ENCODE assay signal across 8 mouse cellular contexts in genomic region chr8:25343160-25343602, GRCm38 (mm10).
DNase-seq lines count a peak whose midpoint lies in the region; ATAC-seq lines count a peak whose summit lies in the region.

No protein-coding gene starts in this region.

- H3K36me3 ChIP-seq in embryonic facial prominence, embryonic 13.5 days, result no peaks in the 10 kb centered on the region
- no peaks in the 10 kb centered on the region for H3K36me3 ChIP-seq in lung, embryonic 15.5 days

- H3K4me1 ChIP-seq in embryonic facial prominence, embryonic 13.5 days, result peaks cover 36% of the 10 kb centered on the region
- H3K4me1 ChIP-seq in lung, embryonic 15.5 days, result peaks cover 9% of the 10 kb centered on the region

- WGBS in embryonic facial prominence, embryonic 13.5 days, result 23% methylated on average over 10 of the region's 10 CpGs
- 39% methylated on average over 10 of the region's 10 CpGs for WGBS in lung, embryonic 15.5 days

- no peaks in the 10 kb centered on the region for H3K27me3 ChIP-seq in embryonic facial prominence, embryonic 13.5 days
- no peaks in the 10 kb centered on the region for H3K27me3 ChIP-seq in lung, embryonic 15.5 days

- DNase-seq in gastrocnemius, postnatal 14 days, result peak; percentile 20
- DNase-seq in gastrocnemius, adult 18-20 months (ENCODE audit: low spot score), result no peak
- DNase-seq in hindlimb bud, embryonic 11.5 days (ENCODE audit: extremely low spot score, low read depth, low spot score), result peak; percentile 87
- DNase-seq in cerebellum, adult 11 months, result no peak
- no peak for DNase-seq in layer of hippocampus, adult 11-12 months (ENCODE audit: low spot score)
- no peak for DNase-seq in adrenal gland, adult 18-20 months (ENCODE audit: low spot score in 2 of 2)

- H3K4me2 ChIP-seq in embryonic facial prominence, embryonic 13.5 days, result peak overlapping the region; percentile 53
- peak overlapping the region; percentile 39 for H3K4me2 ChIP-seq in lung, embryonic 15.5 days

- no peaks in the 10 kb centered on the region for H3K9me3 ChIP-seq in embryonic facial prominence, embryonic 13.5 days
- no peaks in the 10 kb centered on the region for H3K9me3 ChIP-seq in lung, embryonic 15.5 days

- intact Hi-C loops in gastrocnemius, postnatal 14 days (cut with DNase I; ENCODE audit: low total_unique reads), result no loop called here

- H3K27ac ChIP-seq in embryonic facial prominence, embryonic 13.5 days, result peak overlapping the region; percentile 96
- peak overlapping the region; percentile 65; the same call in 1 of the 2 replicates for H3K27ac ChIP-seq in lung, embryonic 15.5 days

- H3K9ac ChIP-seq in embryonic facial prominence, embryonic 13.5 days, result no peak overlapping the region
- no peak overlapping the region for H3K9ac ChIP-seq in lung, embryonic 15.5 days

- H3K4me3 ChIP-seq in embryonic facial prominence, embryonic 13.5 days, result no peak overlapping the region
- H3K4me3 ChIP-seq in lung, embryonic 15.5 days, result no peak overlapping the region

- peak; percentile 93 for ATAC-seq in embryonic facial prominence, embryonic 13.5 days (ENCODE audit: insufficient number of reproducible peaks, insufficient read depth, low FRiP score, low TSS enrichment, low read depth)
- ATAC-seq in lung, embryonic 15.5 days (ENCODE audit: borderline replicate concordance, extremely low read depth, low FRiP score, low TSS enrichment), result peak; percentile 95

Comparison
In these comparisons a context has a peak if more than half of its experiments do, and no peak if none do; other contexts are left out.
1. DNase-seq: peak in gastrocnemius, postnatal 14 days (single experiment) and hindlimb bud, embryonic 11.5 days (single experiment); none in gastrocnemius, adult 18-20 months (single experiment), cerebellum, adult 11 months (single experiment), layer of hippocampus, adult 11-12 months (single experiment) and adrenal gland, adult 18-20 months (0 of 2).